In the genomic region with DNA sequence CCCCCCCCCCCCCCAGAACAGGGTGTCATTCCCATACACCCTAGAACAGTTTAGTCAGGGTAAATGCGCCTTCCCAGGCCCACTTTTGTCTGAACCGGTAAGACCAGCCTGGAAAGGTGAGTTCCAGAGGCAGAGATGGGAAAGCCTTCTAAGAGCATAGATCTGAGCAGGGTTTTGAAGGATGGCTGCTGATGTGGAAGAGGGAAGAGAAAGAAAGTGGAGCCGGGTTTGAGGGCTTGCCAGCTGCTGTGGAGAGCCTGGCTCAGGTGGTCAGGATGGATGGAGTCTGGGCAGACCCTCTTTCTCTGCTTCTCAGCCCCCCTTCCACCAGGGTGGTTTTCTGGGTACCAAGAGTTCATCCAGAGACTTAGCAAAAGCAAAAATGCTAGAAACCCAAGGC, we compare ENCODE assay signal across 10 mouse cellular contexts. TPM values are rescaled to one million over a fixed set of nuclear protein-coding genes. Genes with fewer than 3 reads are reported as not detected.
A peak's percentile ranks its signal among the peaks of the same experiment; 100 is the strongest.
DNase-seq lines count a peak whose midpoint lies in the region; ATAC-seq and TF ChIP-seq lines count a peak whose summit lies in the region.
"Had no signal": no experiment of that assay in that cellular context is flagged by ENCODE, and none has a peak within 500 bp of the region (broad histone marks: within the 10 kb centered on the region; RNA-seq: fewer than 3 reads in every experiment).

No protein-coding gene starts in this region.

- H3K9me3 ChIP-seq in kidney, embryonic 16.5 days (ENCODE audit: low read length), result no peaks in the 10 kb centered on the region
- H3K9me3 ChIP-seq in embryonic facial prominence, embryonic 14.5 days (ENCODE audit: control insufficient read depth, low read length), result no peaks in the 10 kb centered on the region
- H3K9me3 ChIP-seq in hindbrain, embryonic 16.5 days (ENCODE audit: control insufficient read depth, low read length), result no peaks in the 10 kb centered on the region
- no peaks in the 10 kb centered on the region for H3K9me3 ChIP-seq in midbrain, embryonic 15.5 days

- intact Hi-C loops in left cerebral cortex, postnatal 10 days (cut with DNase I), result no loop called here

- H3K4me1 ChIP-seq in kidney, embryonic 16.5 days (ENCODE audit: insufficient read depth, low read length), result peaks cover 76% of the 10 kb centered on the region
- peaks cover 6% of the 10 kb centered on the region; the same call in 1 of the 2 replicates for H3K4me1 ChIP-seq in kidney, adult 2 months (ENCODE audit: control insufficient read depth, insufficient read depth, low read length)
- H3K4me1 ChIP-seq in embryonic facial prominence, embryonic 14.5 days (ENCODE audit: control insufficient read depth, insufficient read depth, low read length), result peaks cover 58% of the 10 kb centered on the region
- H3K4me1 ChIP-seq in hindbrain, embryonic 16.5 days (ENCODE audit: control insufficient read depth, insufficient read depth, low read depth, low read length), result peaks cover 67% of the 10 kb centered on the region
- H3K4me1 ChIP-seq in midbrain, embryonic 15.5 days, result peaks cover 76% of the 10 kb centered on the region
- peaks cover 11% of the 10 kb centered on the region for H3K4me1 ChIP-seq in cerebellum, adult 2 months (ENCODE audit: control insufficient read depth, insufficient read depth, low read length)

- H3K4me2 ChIP-seq in kidney, embryonic 16.5 days (replicated peaks; ENCODE audit: low read depth, low read length), result peak overlapping the region; percentile 44
- H3K4me2 ChIP-seq in embryonic facial prominence, embryonic 14.5 days (ENCODE audit: low read depth, low read length), result peak overlapping the region; percentile 50; the same call in 1 of the 2 replicates
- peak overlapping the region; percentile 43; the same call in 1 of the 2 replicates for H3K4me2 ChIP-seq in hindbrain, embryonic 16.5 days (ENCODE audit: low read length)
- H3K4me2 ChIP-seq in midbrain, embryonic 15.5 days, result peak overlapping the region; percentile 40

- no peak for TF ChIP-seq CTCF in kidney, adult 2 months (conservative IDR thresholded peaks at IDR 0.05; ENCODE audit: insufficient read depth, insufficient read length, low read depth, low read length)
- TF ChIP-seq CTCF in cerebellum, adult 2 months (IDR thresholded peaks at IDR 0.05; ENCODE audit: borderline replicate concordance, insufficient read depth, low read depth, low read length), result no peak

- H3K36me3 ChIP-seq in kidney, embryonic 16.5 days (ENCODE audit: insufficient read depth, low read length), result no peaks in the 10 kb centered on the region
- no peaks in the 10 kb centered on the region for H3K36me3 ChIP-seq in kidney, adult 2 months (ENCODE audit: control insufficient read depth, insufficient read depth, low read length)
- no peaks in the 10 kb centered on the region for H3K36me3 ChIP-seq in embryonic facial prominence, embryonic 14.5 days (ENCODE audit: control insufficient read depth, insufficient read depth, low read length)
- no peaks in the 10 kb centered on the region for H3K36me3 ChIP-seq in hindbrain, embryonic 16.5 days (ENCODE audit: control insufficient read depth, insufficient read depth, low read length)
- no peaks in the 10 kb centered on the region for H3K36me3 ChIP-seq in midbrain, embryonic 15.5 days (replicated peaks)

- no peak overlapping the region for H3K4me3 ChIP-seq in kidney, embryonic 16.5 days (ENCODE audit: low read length)
- H3K4me3 ChIP-seq in kidney, adult 2 months (ENCODE audit: insufficient read depth, low read depth, low read length), result no peak overlapping the region
- no peak overlapping the region for H3K4me3 ChIP-seq in embryonic facial prominence, embryonic 14.5 days (ENCODE audit: low read depth, low read length)
- no peak overlapping the region for H3K4me3 ChIP-seq in hindbrain, embryonic 16.5 days (ENCODE audit: low read length)
- H3K4me3 ChIP-seq in midbrain, embryonic 15.5 days, result no peak overlapping the region
- H3K4me3 ChIP-seq in cerebellum, adult 2 months (replicated peaks; ENCODE audit: insufficient read depth, low read depth, low read length), result no peak overlapping the region

- no peak for DNase-seq in kidney, adult 2 months
- DNase-seq in embryonic facial prominence, embryonic 14.5 days (ENCODE audit: low spot score), result no peak
- no peak for DNase-seq in cerebellum, adult 2 months
- no peak for DNase-seq in left cerebral cortex, postnatal 10 days (ENCODE audit: extremely low spot score in 1 of 2, low spot score in 2 of 2)
- DNase-seq in lung, adult 18-20 months, result no peak
- DNase-seq: adrenal gland, adult 8-10 months; gastrocnemius, postnatal 25 days had no signal

- H3K27me3 ChIP-seq in kidney, embryonic 16.5 days (ENCODE audit: insufficient read depth, low read length), result peaks cover 5% of the 10 kb centered on the region; the same call in 1 of the 2 replicates
- no peaks in the 10 kb centered on the region for H3K27me3 ChIP-seq in kidney, adult 2 months (replicated peaks; ENCODE audit: control insufficient read depth, insufficient read depth, low read length)
- H3K27me3 ChIP-seq in embryonic facial prominence, embryonic 14.5 days (replicated peaks; ENCODE audit: control insufficient read depth, insufficient read depth, low read length), result peaks cover 8% of the 10 kb centered on the region; the same call in 1 of the 2 replicates
- no peaks in the 10 kb centered on the region for H3K27me3 ChIP-seq in hindbrain, embryonic 16.5 days (replicated peaks; ENCODE audit: control insufficient read depth, insufficient read depth, low read length)
- 0 out of 2 replicates have a peak, but pooled peaks cover 2% of the 10 kb centered on the region for H3K27me3 ChIP-seq in midbrain, embryonic 15.5 days (replicated peaks)
- no peaks in the 10 kb centered on the region for H3K27me3 ChIP-seq in cerebellum, adult 2 months (ENCODE audit: control insufficient read depth, insufficient read depth, low read length)

- 41% methylated on average over 3 of the region's 3 CpGs for WGBS in kidney, embryonic 16.5 days
- 68% methylated on average over 3 of the region's 3 CpGs for WGBS in kidney, adult 2 months
- 39% methylated on average over 3 of the region's 3 CpGs for WGBS in embryonic facial prominence, embryonic 14.5 days
- WGBS in hindbrain, embryonic 16.5 days, result 31% methylated on average over 3 of the region's 3 CpGs
- 10% methylated on average over 3 of the region's 3 CpGs for WGBS in midbrain, embryonic 15.5 days
- WGBS in cerebellum, adult 2 months, result 80% methylated on average over 3 of the region's 3 CpGs

- no peak for ATAC-seq in kidney, embryonic 16.5 days (ENCODE audit: low FRiP score, low TSS enrichment)
- no peak for ATAC-seq in embryonic facial prominence, embryonic 14.5 days (ENCODE audit: low read depth)
- no peak for ATAC-seq in hindbrain, embryonic 16.5 days
- no peak for ATAC-seq in midbrain, embryonic 15.5 days (replicated peaks)

- H3K27ac ChIP-seq in kidney, embryonic 16.5 days (ENCODE audit: low read length), result no peak overlapping the region
- no peak overlapping the region for H3K27ac ChIP-seq in kidney, adult 2 months (ENCODE audit: insufficient read depth, low read depth, low read length)
- no peak overlapping the region for H3K27ac ChIP-seq in embryonic facial prominence, embryonic 14.5 days (replicated peaks; ENCODE audit: low read depth, low read length)
- peak overlapping the region; percentile 56 for H3K27ac ChIP-seq in hindbrain, embryonic 16.5 days (ENCODE audit: low read depth, low read length)
- peak overlapping the region; percentile 75 for H3K27ac ChIP-seq in midbrain, embryonic 15.5 days
- no peak overlapping the region for H3K27ac ChIP-seq in cerebellum, adult 2 months (ENCODE audit: insufficient read depth, low read length)

- H3K9ac ChIP-seq in kidney, embryonic 16.5 days (replicated peaks; ENCODE audit: low read length), result no peak overlapping the region
- no peak overlapping the region; the same call in 1 of the 2 replicates for H3K9ac ChIP-seq in embryonic facial prominence, embryonic 14.5 days (ENCODE audit: low read depth, low read length)
- H3K9ac ChIP-seq in hindbrain, embryonic 16.5 days (ENCODE audit: low read depth, low read length), result peak overlapping the region; percentile 38
- H3K9ac ChIP-seq in midbrain, embryonic 15.5 days, result no peak overlapping the region

- no peak for TF ChIP-seq POLR2A in kidney, adult 2 months (IDR thresholded peaks at IDR 0.05; ENCODE audit: low read depth, low read length)
- no peak for TF ChIP-seq POLR2A in cerebellum, adult 2 months (IDR thresholded peaks at IDR 0.05; ENCODE audit: borderline replicate concordance, insufficient read depth, low read length)

RNA-seq across cellular contexts. Expression of gene Gins2, which starts 55.7 kb away (rescaled TPM):
- 114 and 117 TPM in 2 replicates for polyA plus RNA-seq in kidney, embryonic 16.5 days (2015; fragmentation: Nextera tagmentation; extraction: Ambion mirVana)
- polyA plus RNA-seq in kidney, adult 2 months (2012; rRNA removed), result 6.4 and 6.9 TPM in 2 replicates
- 82.7 and 94.0 TPM in 2 replicates for polyA plus RNA-seq in embryonic facial prominence, embryonic 14.5 days (2014; fragmentation: Nextera tagmentation; extraction: Ambion mirVana)
- 20.6 and 22.0 TPM in 2 replicates for polyA plus RNA-seq in hindbrain, embryonic 16.5 days (2015; fragmentation: Nextera tagmentation; extraction: Ambion mirVana)
- polyA plus RNA-seq in midbrain, embryonic 15.5 days (2015; fragmentation: Nextera tagmentation; extraction: Ambion mirVana), result 15.3 and 16.5 TPM in 2 replicates
- 2.1 and 2.5 TPM in 2 replicates for polyA plus RNA-seq in cerebellum, adult 2 months (2012; rRNA removed)
- total RNA-seq in left cerebral cortex, postnatal 10 days (2021), result 1 to 10 TPM; 2.3 to 2.9 TPM

Comparison
In these comparisons a context has a peak if more than half of its experiments do, and no peak if none do; other contexts are left out.
1. H3K27ac ChIP-seq: peak in hindbrain, embryonic 16.5 days (single experiment) and midbrain, embryonic 15.5 days (single experiment); none in kidney, embryonic 16.5 days (single experiment), kidney, adult 2 months (single experiment), embryonic facial prominence, embryonic 14.5 days (single experiment) and cerebellum, adult 2 months (single experiment).
2. Peak in every context shown above with its lines, with median percentiles within 50 percentile points of each other: H3K4me2 ChIP-seq.